Mouse (Mus musculus) lung, embryonic 16.5 days (tissue): ENCODE results near the gene Arhgap10. TPM values are rescaled to one million over a fixed set of nuclear protein-coding genes. Genes with fewer than 3 reads are reported as not detected.
A peak's percentile ranks its signal among the peaks of the same experiment; 100 is the strongest.

ENCODE experiments used
- ATAC-seq: fragments of 200-750 bp; cut with Nextera tagmentation; 2 replicates; pipeline ENCODE4 v1.8.0; 2017; ENCODE audit warnings: low read depth, mild to moderate bottlenecking, moderate library complexity
- H3K27ac ChIP-seq: fragments of 300-500 bp; sonication (generic); 2 replicates; pipeline ENCODE4 v1.5.1; 2014; ENCODE audit warnings: mild to moderate bottlenecking, control low read depth, low read length
- H3K27me3 ChIP-seq: fragments of 300-500 bp; sonication (generic); 2 replicates; pipeline ENCODE4 v1.6.1; 2014; ENCODE audit warnings: low read depth, low read length, mixed read lengths; ENCODE audit not compliant: control insufficient read depth, insufficient read depth
- H3K36me3 ChIP-seq: fragments of 300-500 bp; sonication (generic); 2 replicates; pipeline ENCODE4 v1.6.1; 2014; ENCODE audit warnings: low read length; ENCODE audit not compliant: control insufficient read depth, insufficient read depth
- H3K4me1 ChIP-seq: fragments of 300-500 bp; sonication (generic); replicated peaks from 2 replicates; pipeline ENCODE4 v1.6.1; 2014; ENCODE audit warnings: low read length, mixed read lengths; ENCODE audit not compliant: control insufficient read depth, insufficient read depth
- H3K4me2 ChIP-seq: fragments of 300-500 bp; sonication (generic); 2 replicates; pipeline ENCODE4 v1.6.1; 2014; ENCODE audit warnings: low read depth, low read length, control low read depth
- H3K4me3 ChIP-seq: fragments of 300-500 bp; sonication (generic); 2 replicates; pipeline ENCODE4 v1.5.1; 2014; ENCODE audit warnings: mild to moderate bottlenecking, low read length, control low read depth
- H3K9ac ChIP-seq: fragments of 300-500 bp; sonication (generic); 2 replicates; pipeline ENCODE4 v1.6.1; 2014; ENCODE audit warnings: low read length, control low read depth
- H3K9me3 ChIP-seq: fragments of 300-500 bp; sonication (generic); 2 replicates; pipeline ENCODE4 v1.6.1; 2016; ENCODE audit warnings: low read length; ENCODE audit not compliant: control insufficient read depth
- WGBS: fragments of 180-500 bp; shearing (Covaris S2); extraction: QIAGEN DNeasy Blood & Tissue Kit; methylation state at CpG from one replicate; pipeline ENCODE4 v1.1.7; 2014; 5-methylcytosine and 5-hydroxymethylcytosine counted together
- polyA plus RNA-seq: library from polyadenylated mRNA; unstranded; fragments of >200 nt; fragmentation: Nextera tagmentation; extraction: Ambion mirVana; gene quantifications from 2 replicates; pipeline ENCODE4 v1.2.1, GENCODE M21; 2015

The Arhgap10 gene
- polyA plus RNA-seq, 1 experiment from 2014 or later = 23.1 TPM

- Histone ChIP-seq H3K4me3 (no peak overlapping the region), H3K36me3 (peaks cover 5% of the 10 kb centered on the region), H3K4me2 (no peak overlapping the region), H3K27ac (no peak overlapping the region), H3K27me3 (no peaks in the 10 kb centered on the region), H3K4me1 (peaks cover 4% of the 10 kb centered on the region), H3K9me3 (no peaks in the 10 kb centered on the region), H3K9ac (no peak overlapping the region)
- ATAC-seq = no peak
- WGBS = 57% methylated on average over 6 of the region's 6 CpGs
Measured at GRCm38 (mm10) chr8:77380844-77381243, 136.9 kb downstream of the Arhgap10 start.

- Histone ChIP-seq H3K4me1 (peaks cover 4% of the 10 kb centered on the region), H3K9me3 (no peaks in the 10 kb centered on the region), H3K27me3 (no peaks in the 10 kb centered on the region), H3K4me2 (no peak overlapping the region), H3K36me3 (peaks cover 5% of the 10 kb centered on the region), H3K4me3 (no peak overlapping the region), H3K9ac (no peak overlapping the region), H3K27ac (no peak overlapping the region)
- ATAC-seq = peak; percentile 28; the same call in 1 of the 2 replicates
- 62% methylated on average over 11 of the region's 11 CpGs for WGBS
Measured at GRCm38 (mm10) chr8:77379300-77379699, 138.5 kb downstream of the Arhgap10 start.

GRCm38 (mm10) chr8:77376451-77376853 lies 141.3 kb downstream of the Arhgap10 start:
- Histone ChIP-seq H3K4me2 (no peak overlapping the region), H3K27me3 (no peaks in the 10 kb centered on the region), H3K4me3 (no peak overlapping the region), H3K36me3 (peaks cover 5% of the 10 kb centered on the region), H3K9ac (no peak overlapping the region), H3K4me1 (peaks cover 4% of the 10 kb centered on the region), H3K9me3 (no peaks in the 10 kb centered on the region), H3K27ac (no peak overlapping the region)
- ATAC-seq = peak; percentile 65
- 28% methylated on average over 5 of the region's 5 CpGs for WGBS

DNA sequence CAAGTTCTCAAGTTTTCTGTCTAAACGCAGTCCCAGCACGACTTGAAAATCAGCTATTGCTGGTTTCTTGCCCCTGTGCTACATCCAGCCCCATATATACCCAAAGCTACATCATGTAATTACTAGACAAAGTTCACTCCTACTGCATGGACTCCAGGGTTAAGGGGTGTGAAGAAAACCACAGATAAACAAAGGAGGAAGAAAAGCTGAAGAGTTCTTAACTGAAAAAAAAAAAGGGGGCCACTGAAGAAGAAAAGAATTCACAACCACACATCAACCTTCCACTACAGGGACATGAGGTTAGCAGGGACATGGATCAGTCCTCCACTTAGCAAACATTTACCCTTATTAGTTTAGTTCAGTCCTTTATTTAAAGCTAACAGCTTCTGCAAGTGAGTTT lies 141.8 kb downstream of the Arhgap10 start:
- Histone ChIP-seq H3K4me1 (peaks cover 4% of the 10 kb centered on the region), H3K36me3 (peaks cover 5% of the 10 kb centered on the region), H3K4me3 (no peak overlapping the region), H3K9me3 (no peaks in the 10 kb centered on the region), H3K4me2 (no peak overlapping the region), H3K27me3 (no peaks in the 10 kb centered on the region), H3K9ac (no peak overlapping the region), H3K27ac (no peak overlapping the region)
- WGBS = 75% methylated on average over 2 of the region's 2 CpGs
- no peak for ATAC-seq

- H3K4me1 ChIP-seq = peaks cover 5% of the 10 kb centered on the region; the same call in 1 of the 2 replicates
- H3K36me3 ChIP-seq = peaks cover 5% of the 10 kb centered on the region
- H3K9ac ChIP-seq = no peak overlapping the region
- no peak overlapping the region for H3K4me3 ChIP-seq
- no peak overlapping the region for H3K4me2 ChIP-seq
- no peaks in the 10 kb centered on the region for H3K9me3 ChIP-seq
- H3K27me3 ChIP-seq = no peaks in the 10 kb centered on the region
- ATAC-seq = no peak
- 89% methylated on average over 6 of the region's 6 CpGs for WGBS
- no peak overlapping the region for H3K27ac ChIP-seq
Measured at GRCm38 (mm10) chr8:77371006-77371405, 146.7 kb downstream of the Arhgap10 start.

DNA sequence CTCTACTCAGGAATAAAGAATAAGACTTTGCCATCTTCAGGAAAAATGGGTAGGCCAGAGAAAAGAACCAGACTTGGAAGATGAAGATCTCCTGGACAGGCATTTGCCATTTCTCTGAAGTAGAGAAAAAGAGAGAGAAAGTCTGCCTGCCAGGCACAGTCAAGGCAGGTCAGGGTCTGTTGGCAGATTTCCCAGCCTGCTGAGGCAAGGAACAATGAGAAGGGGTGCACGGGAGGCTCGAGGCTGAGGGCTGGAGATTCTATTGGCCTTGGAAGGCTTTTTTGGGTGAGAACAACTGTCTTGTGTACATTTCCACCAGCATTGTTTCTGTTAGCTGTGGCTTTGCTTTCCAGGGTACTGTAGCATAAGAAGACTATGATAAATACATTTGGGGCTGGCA lies 147.4 kb downstream of the Arhgap10 start:
- H3K4me2 ChIP-seq = no peak overlapping the region
- H3K36me3 ChIP-seq = peaks cover 5% of the 10 kb centered on the region
- no peaks in the 10 kb centered on the region for H3K27me3 ChIP-seq
- peaks cover 5% of the 10 kb centered on the region; the same call in 1 of the 2 replicates for H3K4me1 ChIP-seq
- no peak overlapping the region for H3K9ac ChIP-seq
- WGBS = 14% methylated on average over 2 of the region's 2 CpGs
- H3K9me3 ChIP-seq = no peaks in the 10 kb centered on the region
- H3K27ac ChIP-seq = no peak overlapping the region
- ATAC-seq = 0 out of 2 replicates have a peak, but pooled peaks have one; percentile 23
- no peak overlapping the region for H3K4me3 ChIP-seq

DNA sequence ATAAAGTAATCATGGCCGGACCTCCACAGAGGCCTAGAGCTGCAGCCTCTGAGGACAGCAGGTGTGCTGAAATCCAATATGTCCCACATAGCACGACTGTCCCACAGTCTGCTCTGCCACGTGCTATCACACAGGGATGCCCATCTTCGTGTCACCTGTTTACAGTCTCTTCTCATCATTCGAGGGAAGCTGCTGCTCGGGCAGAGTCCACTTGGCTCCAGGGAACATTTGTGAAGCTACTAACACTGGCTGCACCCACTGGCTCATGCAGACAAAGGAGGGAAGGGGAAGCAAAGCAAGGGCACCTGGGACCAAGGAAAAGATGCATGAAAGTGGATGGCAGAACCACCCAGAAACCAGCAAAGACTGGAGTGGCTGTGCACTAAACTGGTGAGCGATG lies 148.1 kb downstream of the Arhgap10 start:
- H3K9ac ChIP-seq = no peak overlapping the region
- H3K27ac ChIP-seq = no peak overlapping the region
- H3K4me2 ChIP-seq = no peak overlapping the region
- H3K4me3 ChIP-seq = no peak overlapping the region
- H3K27me3 ChIP-seq = no peaks in the 10 kb centered on the region
- 86% methylated on average over 7 of the region's 7 CpGs for WGBS
- peaks cover 5% of the 10 kb centered on the region for H3K36me3 ChIP-seq
- no peaks in the 10 kb centered on the region for H3K9me3 ChIP-seq
- no peak for ATAC-seq
- peaks cover 5% of the 10 kb centered on the region; the same call in 1 of the 2 replicates for H3K4me1 ChIP-seq

DNA sequence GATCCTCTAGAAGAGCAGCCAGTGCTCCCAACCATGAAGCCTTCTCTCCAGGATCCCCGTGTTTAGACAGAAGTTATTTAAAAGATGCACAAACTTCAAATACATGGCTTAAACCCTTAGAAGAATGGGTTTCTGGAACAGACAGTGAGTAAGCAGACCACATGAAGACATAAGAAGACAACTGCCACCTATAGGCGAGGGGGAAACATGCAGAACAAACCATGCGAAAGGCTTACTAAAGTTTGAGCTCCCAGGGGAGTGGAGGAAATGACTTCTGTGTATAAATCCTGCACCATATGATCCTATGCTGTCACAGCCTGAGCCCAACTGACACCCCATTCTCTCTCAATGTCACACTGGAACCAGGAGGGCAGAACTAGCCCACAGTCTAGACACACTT lies 150.7 kb downstream of the Arhgap10 start:
- H3K4me2 ChIP-seq = no peak overlapping the region
- H3K27me3 ChIP-seq = no peaks in the 10 kb centered on the region
- no peak overlapping the region for H3K27ac ChIP-seq
- H3K4me1 ChIP-seq = peaks cover 5% of the 10 kb centered on the region; the same call in 1 of the 2 replicates
- no peaks in the 10 kb centered on the region for H3K9me3 ChIP-seq
- no peak for ATAC-seq
- no peak overlapping the region for H3K9ac ChIP-seq
- 65% methylated on average over 3 of the region's 3 CpGs for WGBS
- no peak overlapping the region for H3K4me3 ChIP-seq
- H3K36me3 ChIP-seq = no peaks in the 10 kb centered on the region

DNA sequence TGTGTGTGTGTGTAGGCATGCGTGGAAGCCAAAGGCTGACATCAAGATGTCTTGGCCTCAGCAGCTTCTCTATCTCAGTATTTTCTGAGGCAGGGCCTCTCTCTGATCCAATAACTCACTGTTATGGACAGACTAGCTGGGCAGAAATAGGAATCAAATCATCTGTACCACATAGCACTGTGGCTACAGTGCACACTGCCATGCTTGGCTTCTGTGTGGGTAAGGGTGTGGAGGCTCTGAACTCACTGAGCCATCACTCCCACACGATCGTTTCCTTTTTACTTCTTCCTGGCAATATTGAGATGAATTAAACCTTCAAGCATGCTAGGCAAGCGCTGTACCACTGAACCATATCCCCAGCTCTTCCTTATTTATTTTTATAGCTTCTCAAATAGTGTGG lies 151.3 kb downstream of the Arhgap10 start:
- Histone ChIP-seq H3K36me3 (no peaks in the 10 kb centered on the region), H3K4me1 (peaks cover 5% of the 10 kb centered on the region; the same call in 1 of the 2 replicates), H3K27ac (no peak overlapping the region), H3K4me2 (no peak overlapping the region), H3K27me3 (no peaks in the 10 kb centered on the region), H3K9ac (no peak overlapping the region), H3K4me3 (no peak overlapping the region), H3K9me3 (no peaks in the 10 kb centered on the region)
- no peak for ATAC-seq
- 86% methylated on average over 4 of the region's 4 CpGs for WGBS

DNA sequence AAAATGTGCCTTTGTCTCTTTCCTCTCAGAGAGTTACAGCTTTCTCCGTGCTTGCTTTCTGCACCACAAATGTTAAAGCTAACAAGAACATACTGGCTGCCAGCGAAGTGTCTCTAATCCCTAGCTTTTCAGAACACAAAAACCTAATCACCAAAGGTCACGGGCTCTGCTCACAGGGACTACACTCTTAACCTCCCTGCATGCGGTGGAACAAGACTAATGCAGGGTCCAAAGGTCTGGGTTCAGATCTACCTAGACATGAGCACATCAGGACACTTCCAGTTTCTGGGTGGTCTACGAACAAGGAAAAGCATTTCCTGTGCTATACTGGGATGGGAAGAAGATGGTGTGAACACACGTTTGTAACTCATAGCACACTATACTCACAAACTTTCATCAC lies 151.8 kb downstream of the Arhgap10 start:
- no peak overlapping the region for H3K9ac ChIP-seq
- H3K36me3 ChIP-seq = no peaks in the 10 kb centered on the region
- H3K27me3 ChIP-seq = no peaks in the 10 kb centered on the region
- ATAC-seq = no peak
- H3K4me1 ChIP-seq = peaks cover 5% of the 10 kb centered on the region; the same call in 1 of the 2 replicates
- no peak overlapping the region for H3K4me3 ChIP-seq
- WGBS = 79% methylated on average over 6 of the region's 6 CpGs
- no peak overlapping the region for H3K27ac ChIP-seq
- H3K4me2 ChIP-seq = no peak overlapping the region
- no peaks in the 10 kb centered on the region for H3K9me3 ChIP-seq
